ENCODE assay signal across 8 mouse cellular contexts in the genomic region with DNA sequence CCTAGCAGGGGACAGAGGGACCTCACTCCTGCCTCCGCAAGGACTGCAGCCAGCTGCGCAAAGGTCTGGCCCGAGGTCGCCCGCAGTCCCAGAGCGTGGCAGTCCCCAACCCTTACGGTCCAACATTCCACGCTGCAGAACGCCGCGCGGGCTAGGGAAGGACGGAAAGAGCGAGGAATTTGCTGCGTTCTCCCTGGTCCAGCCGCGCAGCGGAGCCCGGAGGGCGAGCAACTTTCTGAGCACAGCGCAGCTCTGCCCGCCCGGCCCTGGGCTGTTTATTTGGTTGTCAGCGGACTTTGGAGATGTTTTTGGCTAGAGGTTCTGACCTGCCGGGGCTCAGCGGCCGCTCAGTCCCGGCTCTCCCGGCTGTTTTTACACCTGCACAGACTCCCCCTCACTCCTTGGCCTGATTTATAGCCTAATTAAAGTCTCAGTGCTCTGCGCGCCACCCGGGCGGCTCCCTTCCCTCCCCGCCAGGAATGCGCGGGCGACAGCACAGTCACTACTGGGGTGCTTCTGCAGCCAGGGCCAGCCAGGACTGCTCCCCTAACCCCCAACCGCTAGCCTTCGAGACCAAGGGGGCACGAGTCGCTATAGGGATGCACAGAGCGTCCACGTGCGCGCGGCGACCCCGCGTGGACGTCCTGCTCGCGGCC. TPM values are rescaled to one million over a fixed set of nuclear protein-coding genes. Genes with fewer than 3 reads are reported as not detected.
A peak's percentile ranks its signal among the peaks of the same experiment; 100 is the strongest.
DNase-seq lines count a peak whose midpoint lies in the region; ATAC-seq lines count a peak whose summit lies in the region.

No protein-coding gene starts in this region.

- no peaks in the 10 kb centered on the region for H3K36me3 ChIP-seq in heart, embryonic 15.5 days
- H3K36me3 ChIP-seq in embryonic facial prominence, embryonic 11.5 days (replicated peaks; ENCODE audit: control insufficient read depth, insufficient read depth, low read depth, low read length): no peaks in the 10 kb centered on the region
- no peaks in the 10 kb centered on the region for H3K36me3 ChIP-seq in intestine, embryonic 15.5 days
- no peaks in the 10 kb centered on the region for H3K36me3 ChIP-seq in midbrain, embryonic 12.5 days

- H3K4me1 ChIP-seq in heart, embryonic 15.5 days (replicated peaks): peaks cover 10% of the 10 kb centered on the region
- H3K4me1 ChIP-seq in embryonic facial prominence, embryonic 11.5 days (ENCODE audit: control insufficient read depth, insufficient read depth, low read length): peaks cover 8% of the 10 kb centered on the region
- peaks cover 9% of the 10 kb centered on the region for H3K4me1 ChIP-seq in intestine, embryonic 15.5 days (replicated peaks)
- peaks cover 9% of the 10 kb centered on the region for H3K4me1 ChIP-seq in midbrain, embryonic 12.5 days

- peak overlapping the region; percentile 47 for H3K4me2 ChIP-seq in heart, embryonic 15.5 days
- peak overlapping the region; percentile 66 for H3K4me2 ChIP-seq in embryonic facial prominence, embryonic 11.5 days (ENCODE audit: low read depth, low read length)
- peak overlapping the region; percentile 47 for H3K4me2 ChIP-seq in intestine, embryonic 15.5 days (replicated peaks)
- H3K4me2 ChIP-seq in midbrain, embryonic 12.5 days (replicated peaks): peak overlapping the region; percentile 40

- no peak; the same call in 1 of the 2 replicates for ATAC-seq in heart, embryonic 15.5 days (replicated peaks; ENCODE audit: insufficient number of reproducible peaks, insufficient read depth, low FRiP score, low read depth)
- peak; percentile 65; the same call in 1 of the 2 replicates for ATAC-seq in embryonic facial prominence, embryonic 11.5 days (replicated peaks; ENCODE audit: insufficient number of reproducible peaks, low FRiP score, low TSS enrichment, low read depth)
- ATAC-seq in intestine, embryonic 15.5 days: peak; percentile 49; the same call in 1 of the 2 replicates
- peak; percentile 27; the same call in 1 of the 2 replicates for ATAC-seq in midbrain, embryonic 12.5 days (ENCODE audit: low FRiP score, low read depth)

- H3K27me3 ChIP-seq in heart, embryonic 15.5 days: peaks cover 91% of the 10 kb centered on the region
- H3K27me3 ChIP-seq in embryonic facial prominence, embryonic 11.5 days (ENCODE audit: control insufficient read depth, insufficient read depth, low read length): peaks cover 32% of the 10 kb centered on the region
- H3K27me3 ChIP-seq in intestine, embryonic 15.5 days (replicated peaks): peaks cover 80% of the 10 kb centered on the region
- H3K27me3 ChIP-seq in midbrain, embryonic 12.5 days: peaks cover 88% of the 10 kb centered on the region

- no peak overlapping the region for H3K9ac ChIP-seq in heart, embryonic 15.5 days
- H3K9ac ChIP-seq in embryonic facial prominence, embryonic 11.5 days (replicated peaks; ENCODE audit: low read length): peak overlapping the region; percentile 57
- no peak overlapping the region for H3K9ac ChIP-seq in intestine, embryonic 15.5 days
- H3K9ac ChIP-seq in midbrain, embryonic 12.5 days (replicated peaks): no peak overlapping the region; the same call in 1 of the 2 replicates

- DNase-seq in heart, postnatal 14 days: no peak
- peak; percentile 68 for DNase-seq in embryonic facial prominence, embryonic 11.5 days (ENCODE audit: low spot score)
- DNase-seq in cerebellum, postnatal 4 days (ENCODE audit: low spot score in 2 of 2): no peak
- DNase-seq in layer of hippocampus, postnatal 36 days: no peak
- DNase-seq in layer of hippocampus, adult 9-11 months: no peak

- H3K9me3 ChIP-seq in heart, embryonic 15.5 days (replicated peaks): no peaks in the 10 kb centered on the region
- no peaks in the 10 kb centered on the region for H3K9me3 ChIP-seq in embryonic facial prominence, embryonic 11.5 days (replicated peaks; ENCODE audit: control insufficient read depth, low read length)
- no peaks in the 10 kb centered on the region for H3K9me3 ChIP-seq in intestine, embryonic 15.5 days
- H3K9me3 ChIP-seq in midbrain, embryonic 12.5 days: no peaks in the 10 kb centered on the region

- intact Hi-C loops in heart, postnatal 14 days (cut with DNase I): loop anchor here (5.0 kb wide), 1 partner anchor 136 kb away; no protein-coding TSS in a partner anchor

- 2% methylated on average over 52 of the region's 52 CpGs for WGBS in heart, embryonic 15.5 days
- WGBS in embryonic facial prominence, embryonic 11.5 days: under 1% methylated on average over 52 of the region's 52 CpGs
- WGBS in intestine, embryonic 15.5 days: under 1% methylated on average over 52 of the region's 52 CpGs
- WGBS in midbrain, embryonic 12.5 days: under 1% methylated on average over 52 of the region's 52 CpGs

- H3K27ac ChIP-seq in heart, embryonic 15.5 days: no peak overlapping the region
- H3K27ac ChIP-seq in embryonic facial prominence, embryonic 11.5 days (replicated peaks; ENCODE audit: low read depth, low read length): 0 out of 2 replicates have a peak overlapping the region, but pooled peaks have one; percentile 1
- H3K27ac ChIP-seq in intestine, embryonic 15.5 days: no peak overlapping the region
- H3K27ac ChIP-seq in midbrain, embryonic 12.5 days (replicated peaks): no peak overlapping the region

- H3K4me3 ChIP-seq in heart, embryonic 15.5 days: peak overlapping the region; percentile 30
- peak overlapping the region; percentile 31 for H3K4me3 ChIP-seq in embryonic facial prominence, embryonic 11.5 days (ENCODE audit: low read depth, low read length)
- peak overlapping the region; percentile 23 for H3K4me3 ChIP-seq in intestine, embryonic 15.5 days (replicated peaks)
- H3K4me3 ChIP-seq in midbrain, embryonic 12.5 days: peak overlapping the region; percentile 27

RNA-seq across cellular contexts. Expression of gene Foxd1, which starts 11.9 kb away (rescaled TPM):
- polyA plus RNA-seq in heart, embryonic 15.5 days (2015; fragmentation: Nextera tagmentation; extraction: Ambion mirVana): 0.05 TPM in 1 of 2 replicates, not detected in the other
- total RNA-seq in heart, postnatal 14 days (2021): under 1 TPM in 1 of 2 experiments, not detected in 1; 0.07 TPM
- 7.7 and 8.2 TPM in 2 replicates for polyA plus RNA-seq in embryonic facial prominence, embryonic 11.5 days (2014; fragmentation: Nextera tagmentation; extraction: Ambion mirVana)
- 0.03 TPM in 1 of 2 replicates, not detected in the other for polyA plus RNA-seq in intestine, embryonic 15.5 days (2015; fragmentation: Nextera tagmentation; extraction: Ambion mirVana)
- polyA plus RNA-seq in midbrain, embryonic 12.5 days (2016; fragmentation: Nextera tagmentation; extraction: Ambion mirVana): 5.2 and 6.0 TPM in 2 replicates
- 1 to 10 TPM in 1 of 2 experiments, under 1 TPM in 1; 0.65 to 1.4 TPM for total RNA-seq in layer of hippocampus, postnatal 36 days (2021)

RNA-seq across cellular contexts. Expression of gene Btf3, which starts 49.1 kb away (rescaled TPM):
- 353 and 399 TPM in 2 replicates for polyA plus RNA-seq in heart, embryonic 15.5 days (2015; fragmentation: Nextera tagmentation; extraction: Ambion mirVana)
- total RNA-seq in heart, postnatal 14 days (2021): 100 to 1,000 TPM; 201 to 210 TPM
- polyA plus RNA-seq in embryonic facial prominence, embryonic 11.5 days (2014; fragmentation: Nextera tagmentation; extraction: Ambion mirVana): 952 and 1,036 TPM in 2 replicates
- 620 and 754 TPM in 2 replicates for polyA plus RNA-seq in intestine, embryonic 15.5 days (2015; fragmentation: Nextera tagmentation; extraction: Ambion mirVana)
- polyA plus RNA-seq in midbrain, embryonic 12.5 days (2016; fragmentation: Nextera tagmentation; extraction: Ambion mirVana): 628 and 633 TPM in 2 replicates
- 100 to 1,000 TPM; 187 to 191 TPM for total RNA-seq in layer of hippocampus, postnatal 36 days (2021)
